Mouse (Mus musculus): ENCODE data around the gene Mark2. TPM values are rescaled to one million over a fixed set of nuclear protein-coding genes. Genes with fewer than 3 reads are reported as not detected.

Gene Mark2
- polyA plus RNA-seq, 1 experiment from 2014 or later, result 57.7 TPM

GRCm38 (mm10) chr19:7349993-7350392 lies 8.3 kb upstream of the Mark2 start:
- H3K4me3 ChIP-seq (replicated peaks), result no peak overlapping the region
- H3K27me3 ChIP-seq (replicated peaks), result no peaks in the 10 kb centered on the region
- H3K9ac ChIP-seq, result no peak overlapping the region
- H3K9me3 ChIP-seq, result no peaks in the 10 kb centered on the region
- no peaks in the 10 kb centered on the region for H3K4me1 ChIP-seq
- WGBS, result 77% methylated on average over 1 of the region's 1 CpGs
- no peak for ATAC-seq (ENCODE audit: insufficient read depth, low FRiP score, low read depth)
- H3K27ac ChIP-seq, result no peak overlapping the region
- H3K4me2 ChIP-seq, result no peak overlapping the region
- no peaks in the 10 kb centered on the region for H3K36me3 ChIP-seq

- Histone ChIP-seq H3K4me1 (no peaks in the 10 kb centered on the region), H3K9me3 (no peaks in the 10 kb centered on the region), H3K27me3 (replicated peaks) (no peaks in the 10 kb centered on the region), H3K4me2 (no peak overlapping the region), H3K9ac (no peak overlapping the region), H3K36me3 (no peaks in the 10 kb centered on the region), H3K4me3 (replicated peaks) (no peak overlapping the region), H3K27ac (no peak overlapping the region)
- WGBS, result 20% methylated on average over 4 of the region's 4 CpGs
- no peak for ATAC-seq (ENCODE audit: insufficient read depth, low FRiP score, low read depth)
These were observed 3.6 kb upstream of the Mark2 start for GRCm38 (mm10) chr19:7345235-7345755.

DNA sequence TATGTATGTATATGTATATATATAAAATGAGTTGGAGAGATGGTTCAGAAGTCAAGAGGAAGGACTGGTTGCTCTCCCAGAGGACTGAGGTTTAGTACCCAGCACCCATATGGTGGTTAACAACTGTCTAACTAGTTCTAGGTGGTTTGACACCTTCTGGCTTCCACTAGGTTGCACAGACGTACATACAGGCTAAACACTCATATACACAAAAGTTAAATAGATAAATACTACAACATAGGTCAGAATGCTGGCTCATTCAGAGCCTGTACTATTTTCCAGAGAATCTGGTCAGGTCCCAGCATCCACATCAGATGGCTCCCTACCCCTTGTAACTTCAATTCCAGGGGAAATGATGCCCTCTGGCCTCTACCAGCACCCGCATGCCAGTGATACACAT lies 986 bp upstream of the Mark2 start:
- H3K27ac ChIP-seq, result no peak overlapping the region
- no peaks in the 10 kb centered on the region for H3K36me3 ChIP-seq
- H3K9ac ChIP-seq, result no peak overlapping the region
- 77% methylated on average over 2 of the region's 2 CpGs for WGBS
- H3K9me3 ChIP-seq, result no peaks in the 10 kb centered on the region
- no peak for ATAC-seq (ENCODE audit: insufficient read depth, low FRiP score, low read depth)
- peaks cover 23% of the 10 kb centered on the region for H3K4me1 ChIP-seq
- no peak overlapping the region for H3K4me3 ChIP-seq (replicated peaks)
- H3K4me2 ChIP-seq, result no peak overlapping the region
- H3K27me3 ChIP-seq (replicated peaks), result no peaks in the 10 kb centered on the region

DNA sequence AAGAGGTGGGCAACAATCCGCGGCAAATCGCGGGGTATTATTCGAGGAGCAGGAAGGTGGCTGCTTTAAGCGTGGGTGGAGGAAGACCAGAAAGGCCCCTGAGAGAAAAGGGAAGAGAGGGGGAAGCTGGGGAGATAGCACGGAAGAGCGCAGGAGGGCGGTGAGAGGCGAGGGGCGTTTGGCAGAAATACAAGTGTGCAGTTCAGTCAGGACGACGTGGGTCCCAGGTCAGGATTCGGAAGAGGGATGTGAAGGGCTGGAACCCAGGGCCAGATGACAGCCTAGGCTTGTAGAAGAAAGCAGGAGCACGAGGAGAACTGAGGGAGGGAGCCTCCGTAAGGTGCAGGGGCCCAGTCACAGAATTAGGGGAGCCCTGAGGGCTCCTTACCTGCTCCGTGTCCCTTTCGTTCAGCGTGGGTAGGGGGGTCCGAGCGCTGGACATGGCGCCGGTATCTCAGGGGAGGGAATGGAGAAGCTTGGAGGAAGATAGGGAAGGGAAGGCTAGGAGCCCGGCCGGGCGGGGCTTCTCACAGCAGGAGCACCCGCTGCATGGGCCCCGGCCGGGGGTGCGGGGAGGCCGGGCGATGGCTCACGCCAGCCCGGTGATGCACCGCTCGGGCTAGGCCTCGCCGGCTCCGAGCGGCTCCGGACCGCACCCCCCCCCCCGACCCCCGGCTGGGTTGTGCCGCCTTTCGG lies 732 bp downstream of the Mark2 start:
- Histone ChIP-seq H3K27me3 (replicated peaks) (no peaks in the 10 kb centered on the region), H3K36me3 (no peaks in the 10 kb centered on the region), H3K9me3 (no peaks in the 10 kb centered on the region), H3K4me2 (peak overlapping the region; percentile 74), H3K4me3 (replicated peaks) (peak overlapping the region; percentile 89), H3K9ac (peak overlapping the region; percentile 97), H3K4me1 (peaks cover 35% of the 10 kb centered on the region), H3K27ac (peak overlapping the region; percentile 90)
- under 1% methylated on average over 38 of the region's 46 CpGs for WGBS
- peak; percentile 57; the same call in 1 of the 2 replicates for ATAC-seq (ENCODE audit: insufficient read depth, low FRiP score, low read depth)

DNA sequence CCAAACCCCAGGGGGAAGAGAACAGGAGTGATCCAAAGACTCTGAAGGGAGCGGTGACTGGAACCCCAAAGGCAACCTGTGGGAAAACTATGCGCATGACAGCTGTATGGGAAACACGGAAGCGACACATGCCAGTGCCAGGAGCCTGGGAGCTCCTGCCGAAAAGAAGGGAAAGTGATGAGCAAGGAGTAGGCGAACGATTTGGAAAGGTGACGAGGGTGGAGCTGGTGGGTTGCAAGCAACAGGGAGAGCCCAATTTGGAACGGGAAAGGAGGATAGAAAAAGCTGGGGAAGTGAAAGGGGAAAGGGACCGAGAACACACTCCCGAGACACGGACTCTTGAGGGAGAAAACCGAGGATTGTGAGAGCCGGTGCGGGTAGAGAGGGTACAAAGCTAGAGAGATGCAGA lies 1.3 kb downstream of the Mark2 start:
- H3K4me1 ChIP-seq, result peaks cover 36% of the 10 kb centered on the region
- peak overlapping the region; percentile 90 for H3K27ac ChIP-seq
- H3K27me3 ChIP-seq (replicated peaks), result no peaks in the 10 kb centered on the region
- H3K9ac ChIP-seq, result peak overlapping the region; percentile 97
- WGBS, result 2% methylated on average over 15 of the region's 15 CpGs
- peak overlapping the region; percentile 74 for H3K4me2 ChIP-seq
- H3K9me3 ChIP-seq, result no peaks in the 10 kb centered on the region
- H3K4me3 ChIP-seq (replicated peaks), result peak overlapping the region; percentile 89
- no peak for ATAC-seq (ENCODE audit: insufficient read depth, low FRiP score, low read depth)
- H3K36me3 ChIP-seq, result no peaks in the 10 kb centered on the region

- WGBS, result 24% methylated on average over 4 of the region's 4 CpGs
- Histone ChIP-seq H3K27me3 (replicated peaks) (no peaks in the 10 kb centered on the region), H3K36me3 (no peaks in the 10 kb centered on the region), H3K9me3 (no peaks in the 10 kb centered on the region), H3K27ac (peak overlapping the region; percentile 90), H3K4me1 (peaks cover 36% of the 10 kb centered on the region), H3K4me2 (peak overlapping the region; percentile 74), H3K4me3 (replicated peaks) (peak overlapping the region; percentile 89), H3K9ac (peak overlapping the region; percentile 9; the same call in 1 of the 2 replicates)
- no peak for ATAC-seq (ENCODE audit: insufficient read depth, low FRiP score, low read depth)
These were observed 1.8 kb downstream of the Mark2 start for GRCm38 (mm10) chr19:7339867-7340266.

- H3K9me3 ChIP-seq, result no peaks in the 10 kb centered on the region
- no peak for ATAC-seq (ENCODE audit: insufficient read depth, low FRiP score, low read depth)
- peak overlapping the region; percentile 89 for H3K4me3 ChIP-seq (replicated peaks)
- peak overlapping the region; percentile 90 for H3K27ac ChIP-seq
- 35% methylated on average over 5 of the region's 5 CpGs for WGBS
- H3K9ac ChIP-seq, result no peak overlapping the region
- peak overlapping the region; percentile 74 for H3K4me2 ChIP-seq
- H3K27me3 ChIP-seq (replicated peaks), result no peaks in the 10 kb centered on the region
- H3K36me3 ChIP-seq, result no peaks in the 10 kb centered on the region
- peaks cover 36% of the 10 kb centered on the region for H3K4me1 ChIP-seq
These were observed 2.6 kb downstream of the Mark2 start for GRCm38 (mm10) chr19:7339026-7339425.

DNA sequence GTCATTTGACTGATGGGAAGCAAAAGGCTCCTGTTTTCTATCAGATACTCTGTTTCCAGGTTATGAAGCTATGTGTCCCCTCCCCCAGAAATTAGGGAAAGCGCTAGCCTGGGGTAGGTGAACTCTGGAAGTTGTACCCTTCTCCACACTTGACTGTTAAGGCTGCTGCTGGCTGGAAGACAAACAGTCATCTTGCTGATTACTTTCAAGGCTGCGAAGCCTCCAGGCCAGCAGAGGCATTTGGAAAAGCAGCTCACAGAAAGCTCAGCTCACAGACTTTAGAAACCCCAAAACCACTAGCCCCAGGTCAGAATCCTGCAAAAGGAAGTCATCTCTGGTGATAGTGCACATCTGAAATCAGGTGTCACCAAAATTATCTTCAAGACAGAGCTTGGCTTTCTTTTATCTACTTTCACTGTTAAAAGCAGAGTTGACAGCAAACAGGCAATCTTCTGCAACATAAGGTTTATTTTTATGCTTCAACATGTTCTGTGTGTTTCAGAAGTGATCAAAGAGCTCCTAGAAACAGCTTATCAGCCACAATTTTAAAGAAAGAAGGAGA lies 3.8 kb downstream of the Mark2 start:
- no peak overlapping the region for H3K9ac ChIP-seq
- H3K4me2 ChIP-seq, result peak overlapping the region; percentile 74
- H3K4me3 ChIP-seq (replicated peaks), result no peak overlapping the region
- peak overlapping the region; percentile 90; the same call in 1 of the 2 replicates for H3K27ac ChIP-seq
- ATAC-seq (ENCODE audit: insufficient read depth, low FRiP score, low read depth), result no peak
- no peaks in the 10 kb centered on the region for H3K27me3 ChIP-seq (replicated peaks)
- no peaks in the 10 kb centered on the region for H3K36me3 ChIP-seq
- WGBS, result 61% methylated on average over 2 of the region's 2 CpGs
- peaks cover 44% of the 10 kb centered on the region for H3K4me1 ChIP-seq
- no peaks in the 10 kb centered on the region for H3K9me3 ChIP-seq

GRCm38 (mm10) chr19:7335656-7336055 lies 6.0 kb downstream of the Mark2 start:
- ATAC-seq (ENCODE audit: insufficient read depth, low FRiP score, low read depth), result no peak
- Histone ChIP-seq H3K36me3 (no peaks in the 10 kb centered on the region), H3K4me1 (peaks cover 44% of the 10 kb centered on the region), H3K27me3 (replicated peaks) (no peaks in the 10 kb centered on the region), H3K9me3 (no peaks in the 10 kb centered on the region), H3K4me2 (no peak overlapping the region), H3K4me3 (replicated peaks) (no peak overlapping the region), H3K27ac (peak overlapping the region; percentile 87; the same call in 1 of the 2 replicates), H3K9ac (no peak overlapping the region)
- 71% methylated on average over 4 of the region's 4 CpGs for WGBS

GRCm38 (mm10) chr19:7334049-7334448 lies 7.6 kb downstream of the Mark2 start:
- Histone ChIP-seq H3K4me1 (peaks cover 36% of the 10 kb centered on the region), H3K4me3 (replicated peaks) (0 out of 2 replicates have a peak overlapping the region, but pooled peaks have one; percentile 7), H3K9me3 (no peaks in the 10 kb centered on the region), H3K36me3 (no peaks in the 10 kb centered on the region), H3K27ac (peak overlapping the region; percentile 87), H3K4me2 (peak overlapping the region; percentile 32), H3K27me3 (replicated peaks) (no peaks in the 10 kb centered on the region), H3K9ac (no peak overlapping the region)
- ATAC-seq (ENCODE audit: insufficient read depth, low FRiP score, low read depth), result peak; percentile 94
- WGBS, result 45% methylated on average over 2 of the region's 2 CpGs

GRCm38 (mm10) chr19:7321391-7321790 lies 20.3 kb downstream of the Mark2 start:
- Histone ChIP-seq H3K9me3 (no peaks in the 10 kb centered on the region), H3K27me3 (replicated peaks) (no peaks in the 10 kb centered on the region), H3K27ac (no peak overlapping the region), H3K4me3 (replicated peaks) (no peak overlapping the region), H3K9ac (no peak overlapping the region), H3K36me3 (no peaks in the 10 kb centered on the region), H3K4me2 (no peak overlapping the region), H3K4me1 (0 out of 2 replicates have a peak, but pooled peaks cover 3% of the 10 kb centered on the region)
- ATAC-seq (ENCODE audit: insufficient read depth, low FRiP score, low read depth), result no peak
- 86% methylated on average over 3 of the region's 3 CpGs for WGBS

DNA sequence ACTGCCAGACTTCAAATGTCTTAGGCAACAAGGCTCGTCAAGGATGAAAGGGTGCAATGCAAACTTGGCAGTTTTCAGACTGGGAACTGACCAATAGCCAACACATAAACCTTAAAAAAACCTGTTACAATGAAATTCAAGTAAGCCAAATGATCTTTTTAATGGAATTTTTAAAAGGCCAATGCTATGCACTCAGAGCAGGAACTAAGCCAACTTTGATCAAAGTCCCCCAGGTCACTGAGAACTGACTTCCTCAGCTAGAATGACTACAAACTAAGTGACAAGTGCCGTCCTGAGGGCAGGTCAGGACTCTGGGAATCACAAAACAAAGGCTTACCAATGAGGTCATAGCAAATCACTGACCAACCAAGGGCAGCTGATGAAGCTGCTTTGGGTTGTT lies 21.5 kb downstream of the Mark2 start:
- no peak overlapping the region for H3K9ac ChIP-seq
- no peaks in the 10 kb centered on the region for H3K9me3 ChIP-seq
- no peak overlapping the region for H3K4me3 ChIP-seq (replicated peaks)
- H3K27ac ChIP-seq, result no peak overlapping the region
- H3K4me2 ChIP-seq, result no peak overlapping the region
- no peak for ATAC-seq (ENCODE audit: insufficient read depth, low FRiP score, low read depth)
- WGBS, result 52% methylated on average over 2 of the region's 2 CpGs
- H3K27me3 ChIP-seq (replicated peaks), result no peaks in the 10 kb centered on the region
- H3K4me1 ChIP-seq, result peaks cover 4% of the 10 kb centered on the region; the same call in 1 of the 2 replicates
- no peaks in the 10 kb centered on the region for H3K36me3 ChIP-seq

Measured in stomach, embryonic 15.5 days (tissue).